Mouse (Mus musculus) cerebellum, postnatal 36 days (tissue): ENCODE measurements at regions not wholly inside any gene's neighbourhood (a gene's known extent, or its start where the extent isn't known, plus 50 kb on each side); places are given as distances from the start of the nearest gene placed in this dataset.
A peak's percentile ranks its signal among the peaks of the same experiment; 100 is the strongest.

Experiments
- DNase-seq, 2 experiments: peaks; one replicate each; pipeline ENCODE4 v3.0.0; 2021 to 2022; ENCODE audit warnings: mixed read lengths in 2 of 2

DNA sequence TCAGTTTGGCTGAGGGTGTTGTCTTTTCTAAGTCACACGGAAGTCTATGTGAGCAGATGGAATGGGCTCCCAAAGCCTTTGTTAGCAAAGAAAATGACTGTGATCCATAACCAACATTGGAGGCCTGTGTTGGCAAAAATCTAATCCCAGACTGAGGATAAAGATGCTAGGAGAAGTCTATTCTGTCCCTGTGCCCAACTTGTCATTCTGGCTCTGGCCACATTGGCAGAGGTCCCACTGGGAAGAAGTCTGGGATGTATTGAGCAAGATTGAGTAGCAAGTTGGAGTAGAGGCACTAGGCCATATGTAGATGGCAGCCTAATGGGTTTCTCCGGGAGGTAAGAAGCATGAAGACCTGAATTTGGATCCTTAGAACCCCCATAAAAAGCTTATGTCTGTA, 54.1 kb downstream of the Nog start:
- no peak for DNase-seq

DNA sequence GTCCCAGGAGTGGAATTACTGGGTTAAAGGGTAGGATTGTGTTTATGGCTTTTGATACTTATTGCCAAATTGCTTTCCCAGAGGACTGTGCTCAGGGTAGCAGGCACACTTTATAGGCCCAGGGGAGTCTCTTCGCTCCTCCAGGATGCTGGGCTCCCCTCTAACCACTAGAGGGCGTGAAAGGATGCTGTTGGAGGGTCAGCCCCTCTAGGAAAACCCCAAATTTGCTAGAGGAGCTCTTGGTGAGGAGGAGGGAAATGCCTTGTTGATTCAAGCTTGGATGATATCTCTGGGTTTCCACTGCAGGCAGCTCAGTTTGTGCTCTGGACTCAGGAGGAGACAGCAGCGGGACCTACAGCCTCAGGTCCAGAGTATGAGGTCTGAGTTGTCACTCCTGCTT, 58.8 kb downstream of the Nog start:
- DNase-seq: no peak

DNA sequence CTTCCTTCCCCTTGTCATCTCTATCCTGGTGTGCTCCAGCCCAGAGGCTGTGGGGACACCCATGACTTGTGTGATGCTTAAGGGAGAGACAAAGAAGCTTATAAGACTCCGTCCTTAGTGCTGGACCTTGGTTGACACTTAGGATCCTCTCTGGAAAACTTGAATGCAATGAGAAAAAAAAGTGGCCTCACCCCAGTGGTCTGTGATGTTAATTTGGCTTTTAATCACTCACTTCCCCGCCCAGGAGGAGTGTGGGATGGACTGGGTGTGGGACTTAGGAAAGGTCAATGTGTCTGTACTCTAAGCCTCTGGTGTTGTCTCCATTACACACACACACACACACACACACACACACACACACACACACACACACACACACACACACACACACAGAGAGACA, 60.0 kb downstream of the Nog start:
- no peak for DNase-seq

DNA sequence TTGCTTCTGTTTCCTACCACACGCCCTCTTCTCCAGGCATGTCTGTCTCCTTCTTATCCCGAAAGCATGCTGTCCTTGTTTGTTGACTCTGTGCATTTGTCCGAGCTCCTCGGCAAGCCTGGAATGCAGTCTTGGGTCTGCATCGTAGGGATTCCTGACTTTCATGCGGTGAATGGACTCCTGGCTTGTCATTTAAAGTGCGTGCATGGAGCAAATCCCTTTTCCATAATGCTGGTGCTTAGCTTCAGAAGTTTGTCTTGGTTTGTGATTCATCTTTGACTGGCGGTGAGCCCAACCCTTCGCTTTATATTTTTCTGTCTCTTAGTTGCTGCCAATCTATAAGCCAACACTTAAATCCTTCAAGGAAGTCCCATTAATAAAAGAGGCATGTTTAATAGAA, 62.2 kb downstream of the Nog start:
- no peak for DNase-seq

DNA sequence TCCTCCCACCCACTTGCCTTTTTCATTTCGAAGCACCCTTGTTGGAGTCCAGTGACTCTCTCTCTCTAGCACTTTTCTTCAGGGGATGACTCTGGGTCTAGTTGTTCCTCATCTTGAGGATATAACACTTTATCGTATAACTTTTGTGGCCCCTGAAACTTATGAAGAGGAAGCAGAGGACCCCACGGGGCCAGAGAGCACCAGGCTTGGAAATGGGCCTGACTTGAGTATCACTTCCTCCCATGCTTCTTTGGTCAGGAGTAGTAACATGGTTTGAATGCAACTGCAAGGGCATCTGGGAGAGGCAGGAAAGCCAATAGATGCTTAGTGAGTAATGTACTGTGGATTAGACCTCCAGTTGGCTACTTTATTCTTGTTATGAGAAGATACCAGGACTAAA, 65.2 kb downstream of the Nog start:
- DNase-seq: no peak

DNA sequence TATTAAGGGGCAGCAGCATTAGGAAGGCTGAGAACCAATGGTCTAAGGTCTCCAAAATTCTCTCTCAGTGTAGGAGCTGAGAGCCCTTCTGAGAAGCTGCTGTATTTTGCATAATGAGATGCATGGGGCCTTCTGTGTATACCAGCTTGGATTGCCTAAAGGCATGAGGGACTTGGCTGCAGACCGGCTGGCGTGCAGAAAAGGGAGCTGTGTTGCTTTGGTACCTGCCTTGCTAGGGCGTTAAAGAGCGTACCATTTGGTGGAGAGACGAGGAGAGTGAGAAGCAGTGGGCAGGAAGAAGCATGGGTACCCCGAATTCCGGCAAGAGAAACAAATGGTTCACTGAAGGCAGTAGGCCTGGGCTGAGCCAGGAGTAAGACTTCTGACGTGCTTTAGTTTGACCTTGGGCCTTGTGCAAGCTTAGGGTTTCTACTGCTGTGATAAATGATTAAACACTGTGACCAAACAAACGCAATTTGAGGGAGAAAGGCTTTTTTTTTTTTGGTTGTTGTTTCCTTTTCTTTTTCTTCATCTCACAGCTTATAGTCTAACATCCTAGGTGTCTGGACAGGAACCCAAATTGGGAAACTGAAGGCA, 69.2 kb downstream of the Nog start:
- no peak for DNase-seq

DNA sequence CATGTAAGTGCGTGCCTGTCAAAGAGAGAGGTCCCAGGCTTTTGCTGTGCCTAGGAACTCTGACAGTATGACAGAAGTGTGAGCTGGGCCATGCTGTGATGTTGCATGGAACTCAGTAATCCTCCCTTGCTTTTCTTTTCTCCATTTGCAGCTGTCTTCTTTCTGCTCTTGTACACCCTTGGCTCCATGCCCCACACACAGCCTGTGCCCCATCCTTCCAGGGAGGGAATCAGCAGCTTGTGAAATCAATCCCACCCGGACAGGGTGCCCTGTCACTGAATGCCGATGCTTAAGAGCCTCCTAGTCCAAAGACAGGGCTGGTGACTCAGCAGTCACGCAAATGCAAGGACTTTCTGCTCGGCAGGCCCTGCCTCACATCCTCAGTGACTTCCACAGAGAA, 72.4 kb downstream of the Nog start:
- no peak for DNase-seq

DNA sequence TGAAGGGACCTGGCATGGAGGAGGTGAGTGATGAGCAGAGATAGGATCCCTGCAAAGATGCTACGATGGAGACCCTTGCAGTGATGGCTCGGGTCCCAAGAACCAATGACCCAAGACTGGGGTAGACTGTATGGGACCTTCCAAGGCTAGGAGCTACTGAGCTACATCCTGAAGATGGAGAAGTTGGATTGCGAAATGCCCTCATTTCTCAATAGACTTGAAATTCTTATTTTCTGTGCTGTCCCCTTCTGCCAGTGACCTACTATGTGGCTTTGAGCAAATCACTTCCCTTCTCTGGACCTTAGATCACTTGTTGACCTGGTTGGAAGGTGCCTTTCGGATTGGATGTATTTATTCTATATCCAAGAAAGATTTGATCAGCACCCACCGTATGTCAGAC, 88.9 kb downstream of the Nog start:
- DNase-seq: no peak

DNA sequence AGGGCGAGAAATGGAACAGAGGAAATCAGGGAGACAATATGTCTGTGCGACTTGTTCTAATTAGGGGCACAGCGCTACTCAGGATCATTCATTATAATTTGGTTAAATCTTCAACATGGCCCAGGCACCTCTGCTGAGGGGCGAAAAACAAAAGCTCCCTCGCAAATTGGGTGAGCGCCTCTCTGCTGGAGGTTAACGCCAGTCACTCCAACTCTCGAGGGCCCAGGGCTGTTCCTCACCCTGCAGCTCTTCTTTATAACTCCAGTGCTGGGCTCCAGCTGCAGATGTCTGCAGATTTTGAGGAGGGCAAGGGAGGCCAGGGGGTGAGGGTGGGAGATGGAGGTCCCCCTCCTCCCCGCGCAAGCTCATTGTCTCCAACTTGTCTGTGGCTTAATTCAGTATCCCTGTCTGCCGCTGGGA, 92.6 kb downstream of the Nog start:
- no peak for DNase-seq

DNA sequence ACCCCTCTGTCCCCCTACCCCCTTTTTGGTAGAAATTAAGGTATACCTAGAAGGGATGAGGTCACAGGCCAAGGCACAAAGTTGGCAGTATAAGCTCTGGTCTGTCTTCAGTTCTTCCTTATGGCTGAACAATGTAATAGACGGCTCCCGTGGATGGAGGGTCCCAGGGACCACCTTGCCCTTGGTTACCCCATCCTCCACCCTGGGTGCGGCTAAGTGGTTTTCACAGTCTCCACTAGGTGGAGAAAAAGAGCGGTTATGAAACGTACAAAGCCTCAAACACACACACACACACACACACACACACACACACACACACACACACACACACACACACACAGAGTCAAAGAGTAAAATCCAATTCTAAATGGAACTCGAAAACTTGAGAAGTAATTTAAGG, 93.1 kb downstream of the Nog start:
- DNase-seq: no peak

DNA sequence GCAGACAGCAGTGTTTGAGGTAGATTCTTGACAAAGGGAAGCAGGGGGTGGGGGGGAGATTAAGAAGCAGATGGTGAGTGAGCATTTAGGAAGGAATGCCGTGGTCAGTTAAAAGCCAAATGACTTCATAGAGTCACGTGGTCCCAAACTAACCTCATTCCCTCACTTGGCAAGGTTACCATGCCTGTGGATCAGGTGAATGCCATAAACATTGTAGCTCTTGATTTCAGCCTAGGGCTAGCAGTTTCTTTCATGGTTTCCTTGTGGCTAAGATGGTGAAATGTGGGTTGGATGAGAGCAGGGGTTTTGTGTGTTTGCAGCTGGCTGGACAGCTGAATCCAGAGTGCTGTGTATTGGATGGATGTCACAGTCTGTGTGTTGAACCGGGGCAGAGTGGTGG, 95.3 kb downstream of the Nog start:
- DNase-seq: no peak

DNA sequence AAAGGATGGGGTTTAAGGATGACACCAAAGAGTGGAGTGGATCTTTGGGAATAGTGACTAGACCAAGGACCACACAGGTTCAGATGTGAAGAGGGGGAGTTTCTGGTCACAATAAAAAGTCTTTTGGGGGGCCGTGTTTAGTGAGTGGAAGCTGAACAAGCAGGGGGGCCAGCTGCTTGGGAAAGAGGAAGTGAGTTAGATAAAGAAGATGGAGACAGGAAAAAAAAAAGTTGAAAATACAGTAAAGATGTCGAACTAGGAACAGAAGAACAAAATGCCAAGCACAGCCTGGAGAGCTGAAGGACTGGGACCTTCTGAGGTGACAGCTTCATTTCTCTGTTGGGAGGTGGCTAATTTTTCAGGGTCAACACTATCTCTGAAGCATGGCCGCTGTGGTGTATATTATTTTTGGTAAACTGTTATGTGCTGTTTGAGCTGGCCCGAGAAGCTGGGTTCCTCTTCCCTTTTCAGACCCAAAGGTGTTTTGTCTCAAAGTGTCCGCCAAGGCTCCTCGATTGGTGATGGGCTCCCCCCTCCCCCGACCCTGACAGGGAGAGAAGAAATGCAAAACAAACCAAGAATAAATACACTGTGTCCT, 97.1 kb downstream of the Nog start:
- DNase-seq: no peak

DNA sequence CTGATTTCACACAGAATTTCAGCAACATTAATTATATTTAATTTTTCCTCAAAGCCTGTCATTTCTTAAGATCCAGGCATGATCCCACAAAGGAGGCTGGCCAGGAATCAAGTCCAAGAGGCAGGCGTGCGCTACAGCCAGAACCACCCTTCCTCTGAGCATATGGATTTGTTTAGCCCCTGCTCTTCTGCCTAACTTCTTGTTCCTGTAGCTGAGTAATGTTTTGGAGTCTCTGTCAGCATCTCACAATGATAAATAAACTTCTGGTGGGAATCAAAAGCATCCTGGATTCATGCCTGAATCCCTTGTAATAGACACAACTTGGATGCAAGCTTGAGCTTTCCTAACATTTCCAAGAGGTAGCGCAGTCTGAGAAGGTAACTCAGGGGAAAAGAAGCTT, 101.7 kb downstream of the Nog start:
- no peak for DNase-seq

DNA sequence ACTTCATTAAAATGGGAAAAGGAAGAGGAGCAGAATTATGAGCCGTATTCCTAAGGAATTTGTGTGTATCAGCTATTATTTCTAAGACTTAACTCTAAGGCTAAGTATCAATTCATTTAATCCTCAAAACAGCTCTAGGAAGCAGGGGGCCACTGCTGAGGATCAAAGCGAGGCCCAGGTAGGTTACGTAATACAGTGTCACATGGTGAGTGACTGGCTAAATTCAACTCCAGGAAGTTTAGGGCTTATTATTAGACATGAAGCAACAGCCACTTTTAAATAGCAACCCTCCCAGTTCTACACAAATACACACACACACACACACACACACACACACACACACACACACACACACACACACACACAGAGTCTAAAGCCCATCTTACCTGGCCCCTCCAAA, 109.3 kb downstream of the Nog start:
- DNase-seq: no peak

DNA sequence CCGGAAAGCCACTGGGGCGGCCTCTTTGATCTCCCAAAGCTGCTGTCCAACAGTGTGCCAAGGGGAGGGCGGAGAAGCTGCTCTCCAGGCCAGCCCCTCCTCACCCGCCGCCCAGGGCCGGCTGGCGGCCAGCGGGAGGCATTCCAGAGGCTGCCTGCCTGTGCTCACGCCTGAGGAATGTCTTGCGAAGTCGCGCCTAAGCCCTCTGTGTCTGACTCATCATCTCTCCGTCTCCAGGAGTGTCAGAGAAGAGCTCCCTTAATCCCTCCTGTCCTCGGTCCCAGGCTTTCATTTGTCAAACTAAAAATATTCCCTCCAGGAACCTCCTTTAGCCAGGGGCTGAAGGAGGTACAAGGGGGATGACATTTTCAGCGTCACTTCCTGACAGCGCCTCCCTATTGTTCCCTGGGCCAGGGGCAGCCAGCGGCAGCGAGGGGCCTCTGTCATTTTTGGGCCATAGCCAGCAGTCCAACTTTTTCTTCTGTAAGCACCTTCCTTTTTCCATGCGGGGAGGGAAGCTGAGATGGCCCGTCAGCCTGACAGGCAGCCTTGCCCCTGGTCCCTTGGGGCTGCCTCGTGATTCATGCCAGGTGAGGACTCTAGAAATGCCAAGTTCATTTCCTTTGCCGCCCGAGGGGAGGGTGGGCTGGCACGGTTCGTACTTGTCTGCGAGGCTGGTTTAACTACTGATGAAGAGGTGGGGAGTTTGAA, 113.4 kb downstream of the Gm525 start:
- DNase-seq: peak; percentile 48 to 55

DNA sequence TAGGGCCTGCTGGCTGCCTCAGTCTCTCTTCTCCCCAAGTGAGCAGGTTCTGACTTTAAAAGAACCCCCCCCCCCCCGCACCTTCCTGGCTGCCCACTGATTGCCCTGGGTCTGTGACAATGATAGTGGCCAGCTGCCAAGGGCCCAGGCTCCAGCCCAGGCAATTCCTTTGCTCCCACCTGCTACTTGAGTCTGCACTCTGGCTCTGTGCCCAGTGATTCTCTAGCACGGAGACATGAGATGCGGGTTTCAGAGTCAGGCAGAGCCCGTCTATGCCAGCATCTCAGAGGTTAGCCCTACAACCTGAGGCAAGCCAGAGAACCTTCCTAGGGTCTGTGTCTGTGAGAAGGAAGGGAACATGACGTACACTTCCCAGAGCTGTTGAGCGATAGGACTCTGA, 112.2 kb downstream of the Gm525 start:
- peak; percentile 82 to 83 for DNase-seq

DNA sequence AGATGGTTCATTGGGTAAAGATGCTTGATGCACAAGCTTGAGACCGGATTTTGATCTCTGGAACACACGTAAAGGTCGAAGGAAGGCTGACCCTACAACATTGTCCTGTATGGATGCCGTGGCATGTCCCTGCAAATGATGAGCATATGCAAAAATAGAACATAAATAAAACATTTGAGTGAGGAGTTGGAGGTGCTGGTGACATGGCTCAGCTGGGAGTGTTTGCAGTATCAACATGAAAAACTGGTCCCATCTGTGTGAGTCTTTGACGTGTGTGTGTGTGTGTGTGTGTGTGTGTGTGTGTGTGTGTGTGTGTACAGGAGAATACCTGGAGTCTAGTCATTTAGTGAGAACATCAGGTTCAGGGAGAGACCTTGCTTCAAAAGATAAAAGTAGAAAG, 107.8 kb downstream of the Gm525 start:
- DNase-seq: no peak

DNA sequence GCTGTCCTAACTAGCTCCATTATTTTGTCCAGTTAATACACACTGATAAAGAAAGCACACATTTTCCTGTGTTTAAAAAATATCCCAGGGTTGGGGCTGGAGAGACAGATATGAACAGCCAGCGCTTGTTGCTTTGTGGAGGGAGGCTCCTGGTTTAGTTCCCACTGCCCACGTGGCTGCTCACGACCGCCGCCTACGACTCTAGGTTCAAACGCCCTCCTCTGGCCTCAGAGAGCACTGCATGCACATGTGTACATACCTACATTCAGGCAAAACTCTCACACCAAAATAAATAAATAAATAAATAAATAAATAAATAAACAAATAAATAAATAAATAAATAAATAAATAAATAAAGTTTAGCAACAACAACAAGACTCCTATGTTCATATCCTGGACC, 104.8 kb downstream of the Gm525 start:
- no peak for DNase-seq

DNA sequence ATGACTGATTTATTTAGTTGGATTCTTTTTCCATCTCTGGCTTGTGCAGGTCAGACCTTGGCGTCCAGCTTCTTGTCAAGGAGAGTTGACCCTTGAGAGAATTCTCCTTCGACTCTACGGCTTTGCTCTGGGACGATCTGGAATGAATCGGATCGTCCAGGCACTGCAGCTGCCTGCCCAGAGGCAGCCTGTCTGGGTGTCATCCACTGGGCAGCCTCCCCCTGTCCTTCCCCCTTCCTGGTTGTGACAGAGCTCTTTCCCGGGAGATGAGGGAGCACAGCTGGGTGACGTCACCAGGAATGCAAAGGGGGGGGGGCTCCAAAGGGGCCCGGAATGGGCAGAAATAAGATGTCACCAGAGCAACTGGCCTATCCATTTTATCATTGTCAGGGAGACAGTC, 101.9 kb downstream of the Gm525 start:
- DNase-seq: no peak

DNA sequence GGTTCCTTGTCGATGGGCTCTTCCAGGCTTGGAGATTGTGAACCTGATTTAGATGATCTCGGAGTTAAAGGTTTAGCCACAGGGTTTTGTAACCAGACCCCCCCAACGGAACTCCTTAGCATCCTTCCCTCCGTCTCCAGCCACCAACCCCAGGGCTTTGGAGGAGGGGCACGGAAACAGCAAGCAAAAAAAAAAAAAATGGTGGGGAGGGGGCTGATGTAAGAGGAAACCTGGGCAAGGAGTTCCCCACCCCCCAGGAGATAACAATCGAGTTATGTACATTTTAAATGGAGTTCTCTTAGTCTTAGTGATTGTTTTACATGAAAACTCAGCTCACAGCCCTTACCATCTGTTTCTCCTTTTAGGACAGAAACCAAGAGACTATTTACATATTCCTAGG, 101.3 kb downstream of the Gm525 start:
- no peak for DNase-seq

DNA sequence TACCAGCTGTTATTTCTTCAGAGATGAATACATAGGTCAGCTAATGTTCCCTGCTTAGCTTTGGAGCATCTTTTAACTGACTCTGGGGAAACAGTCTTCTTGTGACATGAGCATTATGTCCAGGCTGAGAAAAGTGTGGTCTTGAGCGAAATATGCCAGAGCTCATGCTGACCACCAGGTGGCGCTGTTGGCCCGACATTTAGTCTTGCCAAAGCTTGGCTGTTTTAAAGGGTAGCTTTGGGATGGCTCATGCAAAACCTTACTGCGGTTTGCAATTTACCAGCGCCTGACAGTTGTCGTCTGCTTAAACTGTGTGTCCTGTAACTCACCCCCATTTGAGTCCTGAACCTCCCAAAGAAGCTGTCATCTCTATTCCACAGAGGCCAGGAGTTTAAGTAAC, 91.6 kb downstream of the Gm525 start:
- DNase-seq: peak; percentile 86 to 88

DNA sequence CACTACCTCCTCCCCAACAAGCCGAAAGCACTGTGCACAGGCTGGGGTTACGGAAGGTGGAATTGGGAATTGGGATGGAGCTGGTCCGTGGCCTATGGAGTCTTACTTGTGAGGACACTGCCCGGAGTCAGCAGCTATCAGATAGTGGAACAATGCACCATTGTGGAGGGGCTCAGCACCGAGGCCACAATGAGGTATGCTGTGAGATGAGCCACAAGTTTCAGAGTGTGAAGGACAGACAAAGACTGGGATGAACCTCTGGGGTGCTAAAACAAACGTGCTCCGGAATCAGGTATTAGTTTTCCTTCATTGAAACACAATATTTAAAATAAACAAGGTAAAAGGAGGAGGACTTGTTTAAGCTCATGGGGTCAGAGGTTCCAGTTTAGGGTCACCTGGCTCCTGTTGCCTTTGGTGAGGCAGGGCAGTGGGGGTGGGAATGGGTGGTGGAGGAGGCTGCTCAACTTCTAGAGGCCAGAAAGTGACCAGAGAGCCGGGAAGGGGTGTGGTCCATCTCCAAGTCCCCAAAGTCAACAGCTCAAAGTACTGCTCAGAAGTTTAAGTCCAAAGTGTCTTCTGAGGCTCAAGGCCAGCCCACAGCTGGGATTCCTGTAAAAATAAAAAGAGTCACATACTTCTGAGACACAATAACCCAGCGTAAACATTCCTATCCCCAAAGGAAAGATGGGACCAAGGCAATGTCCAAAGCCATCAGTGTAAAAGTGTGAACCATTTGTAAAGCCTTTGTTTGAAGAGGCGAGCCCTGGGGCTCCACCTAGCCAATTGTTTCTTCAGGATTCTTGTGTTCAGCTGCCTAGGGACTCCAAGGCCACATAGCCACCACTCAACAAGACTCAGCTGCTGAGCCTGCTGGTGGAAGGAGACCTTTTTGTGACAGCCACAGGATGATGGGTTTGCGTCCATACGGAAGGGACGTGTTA, 80.1 kb downstream of the Gm525 start:
- no peak for DNase-seq

DNA sequence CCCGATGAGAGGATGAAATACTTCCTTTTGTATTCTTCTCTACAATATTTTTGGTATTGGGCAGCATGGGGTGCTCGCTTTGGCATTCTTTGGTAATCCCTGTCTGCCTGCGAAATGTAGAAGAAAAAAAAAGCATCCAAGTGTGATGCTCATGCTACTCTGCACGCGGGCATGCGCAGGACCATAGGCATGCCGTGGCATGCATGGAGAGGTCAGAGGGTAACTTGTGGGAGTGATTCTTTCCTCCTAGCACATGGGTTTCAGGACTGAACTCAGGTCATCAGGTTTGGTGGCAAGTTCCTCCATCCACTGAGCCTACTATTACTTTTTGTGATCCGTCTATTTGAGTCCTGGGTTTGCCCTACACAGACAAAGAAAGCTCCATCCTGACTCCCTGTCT, 74.3 kb downstream of the Gm525 start:
- DNase-seq: no peak
